Mouse (Mus musculus) liver, embryonic 14.5 days (tissue): ENCODE data around the gene Stat3.

Source experiments
- CTCF ChIP-seq: IDR thresholded peaks from 2 replicates; pipeline ENCODE4 v1.5.1; 2016; ENCODE audit warnings: antibody characterized with exemption, low read depth, control low read depth
- EP300 ChIP-seq: IDR thresholded peaks from 2 replicates; pipeline ENCODE4 v1.6.1; 2016; ENCODE audit warnings: antibody characterized with exemption, low read depth

DNA sequence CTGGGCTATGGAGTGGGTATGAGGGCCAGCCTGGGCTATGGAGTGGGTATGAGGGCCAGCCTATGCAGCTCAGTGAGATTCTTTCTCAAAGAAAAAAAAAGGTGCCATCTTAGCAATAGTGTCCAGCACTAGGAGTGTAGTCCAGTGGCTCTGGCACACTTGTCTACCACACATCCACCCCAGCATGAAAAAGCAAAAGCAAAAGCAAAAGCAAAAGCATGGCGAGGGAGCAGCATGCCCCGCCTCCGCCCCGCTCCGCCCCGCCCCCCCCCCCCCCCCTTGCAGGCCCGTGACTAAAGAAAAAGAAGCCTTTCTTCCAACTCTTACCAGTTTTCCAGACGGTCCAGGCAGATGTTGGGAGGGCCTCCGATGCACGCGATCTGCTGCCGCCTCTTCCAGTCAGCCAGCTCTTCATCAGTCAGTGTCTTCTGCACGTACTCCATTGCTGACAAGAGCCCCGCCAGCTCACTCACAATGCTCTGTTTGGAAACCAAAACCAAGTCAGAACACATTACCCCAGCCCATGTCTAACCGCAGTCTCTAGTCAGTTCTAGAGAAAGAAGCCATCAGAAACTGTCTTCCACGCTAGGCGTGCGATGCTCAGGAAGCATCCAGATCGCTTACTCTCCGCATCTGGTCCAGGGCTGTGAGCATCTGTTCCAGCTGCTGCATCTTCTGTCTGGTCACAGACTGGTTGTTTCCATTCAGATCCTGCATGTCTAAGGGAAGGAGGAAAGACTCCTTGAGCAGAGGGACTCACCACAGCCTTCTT, 34.6 kb downstream of the Stat3 start:
- TF ChIP-seq CTCF (no peak), EP300 (no peak)
